Mouse (Mus musculus): ENCODE results near the gene Aldh16a1. TPM values are rescaled to one million over a fixed set of nuclear protein-coding genes. Genes with fewer than 3 reads are reported as not detected.
"Not testable (repeated sequence)": the region's sequence is repeated elsewhere in the genome, so short reads cannot be mapped to it uniquely, and the experiment has no call there.

The Aldh16a1 gene
- total and polyA plus RNA-seq, 2 experiments from 2014 or later: 19.0 to 30.9 TPM

DNA sequence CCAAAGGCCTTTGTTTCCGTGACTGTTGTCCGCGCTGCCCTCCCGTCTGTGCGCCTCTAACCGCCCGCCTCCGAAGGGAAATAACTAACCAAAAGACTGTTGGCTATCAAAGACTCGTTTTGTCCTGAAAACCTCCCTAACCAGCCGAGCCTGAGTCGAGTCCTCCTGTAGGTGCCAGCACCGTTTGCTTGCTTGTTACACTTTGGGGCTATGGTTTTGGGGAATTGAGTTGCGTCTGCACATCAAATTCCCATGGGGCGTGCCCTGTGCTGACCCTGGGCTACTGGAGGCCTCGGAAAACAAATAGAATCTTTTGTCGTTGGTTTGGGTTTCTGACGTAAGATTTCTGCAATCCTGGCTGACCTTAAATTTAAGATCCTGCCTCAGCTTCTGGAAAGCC is 25.1 kb downstream of the Aldh16a1 start:
- peak; percentile 64 for DNase-seq (ENCODE audit: low spot score)
- no peaks in the 10 kb centered on the region for H3K9me3 ChIP-seq (ENCODE audit: low read length)
- no peak for TF ChIP-seq CTCF (IDR thresholded peaks at IDR 0.05; ENCODE audit: low read depth)
- H3K36me3 ChIP-seq (ENCODE audit: insufficient read depth, low read length): peaks cover 23% of the 10 kb centered on the region
- no peaks in the 10 kb centered on the region for H3K27me3 ChIP-seq (ENCODE audit: insufficient read depth, low read length)
- H3K4me1 ChIP-seq (ENCODE audit: insufficient read depth, low read length): 0 out of 2 replicates have a peak, but pooled peaks cover 8% of the 10 kb centered on the region
- peak overlapping the region; percentile 92 for H3K27ac ChIP-seq
- ATAC-seq: no peak
- peak overlapping the region; percentile 95 for H3K4me3 ChIP-seq (ENCODE audit: low read length)
- peak overlapping the region; percentile 60 for H3K4me2 ChIP-seq (ENCODE audit: low read depth, low read length)
- WGBS: under 1% methylated on average over 17 of the region's 17 CpGs
- H3K9ac ChIP-seq (replicated peaks; ENCODE audit: low read length): peak overlapping the region; percentile 58

- no peaks in the 10 kb centered on the region for H3K9me3 ChIP-seq (ENCODE audit: low read length)
- peak within 1 kb of the TSS; percentile 99 for H3K9ac ChIP-seq (replicated peaks; ENCODE audit: low read length)
- H3K27ac ChIP-seq: peak within 1 kb of the TSS; percentile 92
- 0 out of 2 replicates have a peak, but pooled peaks cover 8% of the 10 kb centered on the region for H3K4me1 ChIP-seq (ENCODE audit: insufficient read depth, low read length)
- WGBS: 1% methylated on average over 48 of the region's 48 CpGs
- DNase-seq (ENCODE audit: low spot score): peak; percentile 100
- no peaks in the 10 kb centered on the region for H3K27me3 ChIP-seq (ENCODE audit: insufficient read depth, low read length)
- H3K4me2 ChIP-seq (ENCODE audit: low read depth, low read length): peak within 1 kb of the TSS; percentile 93
- peaks cover 23% of the 10 kb centered on the region for H3K36me3 ChIP-seq (ENCODE audit: insufficient read depth, low read length)
- peak within 1 kb of the TSS; percentile 95 for H3K4me3 ChIP-seq (ENCODE audit: low read length)
- ATAC-seq: peak; percentile 95
- TF ChIP-seq CTCF (IDR thresholded peaks at IDR 0.05; ENCODE audit: low read depth): peak; percentile 90
These were observed 25.6 kb downstream of the Aldh16a1 start, which contains the start of gene Rpl13a for GRCm38 (mm10) chr7:45128624-45129246. Gene Rpl13a (minus strand): TSS chr7:45128761.

DNA sequence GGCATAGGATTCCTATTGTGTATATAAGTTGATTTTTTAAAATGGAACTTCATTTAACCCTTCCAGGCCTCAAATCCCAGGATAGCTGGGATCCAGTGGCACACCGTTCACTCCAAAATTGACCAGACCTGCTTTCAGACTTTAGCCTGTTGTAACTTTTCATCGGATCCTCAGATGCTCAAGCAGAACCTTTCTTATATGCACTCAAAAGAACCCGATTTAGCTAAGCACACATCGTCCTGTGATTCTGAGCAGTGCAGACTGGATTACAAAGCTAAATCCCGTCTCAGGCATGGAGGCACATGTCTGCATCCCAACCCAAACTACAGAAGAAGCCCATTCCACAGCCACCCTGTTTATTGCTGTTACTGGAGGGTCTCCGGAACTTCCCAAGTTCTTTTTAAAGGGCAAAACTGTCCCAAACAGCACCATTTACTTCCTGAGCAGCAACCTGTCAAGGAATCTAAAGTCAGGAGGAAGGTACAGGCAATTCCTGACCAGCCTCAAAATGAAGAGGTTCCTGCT is 26.6 kb downstream of the Aldh16a1 start:
- WGBS: under 1% methylated on average over 6 of the region's 6 CpGs
- no peak for DNase-seq (ENCODE audit: low spot score)
- TF ChIP-seq CTCF (IDR thresholded peaks at IDR 0.05; ENCODE audit: low read depth): no peak

GRCm38 (mm10) chr7:45126844-45127699 is 27.3 kb downstream of the Aldh16a1 start:
- peak overlapping the region; percentile 93 for H3K4me2 ChIP-seq (ENCODE audit: low read depth, low read length)
- no peak for DNase-seq (ENCODE audit: low spot score)
- peaks cover 14% of the 10 kb centered on the region for H3K4me1 ChIP-seq (ENCODE audit: insufficient read depth, low read length)
- H3K4me3 ChIP-seq (ENCODE audit: low read length): peak overlapping the region; percentile 95
- TF ChIP-seq CTCF (IDR thresholded peaks at IDR 0.05; ENCODE audit: low read depth): peak; percentile 46
- 49% methylated on average over 21 of the region's 21 CpGs for WGBS
- no peaks in the 10 kb centered on the region for H3K9me3 ChIP-seq (ENCODE audit: low read length)
- no peaks in the 10 kb centered on the region for H3K27me3 ChIP-seq (ENCODE audit: insufficient read depth, low read length)
- peaks cover 35% of the 10 kb centered on the region for H3K36me3 ChIP-seq (ENCODE audit: insufficient read depth, low read length)
- peak overlapping the region; percentile 99 for H3K9ac ChIP-seq (replicated peaks; ENCODE audit: low read length)
- H3K27ac ChIP-seq: peak overlapping the region; percentile 91; the same call in 1 of the 2 replicates
- ATAC-seq: no peak

More for the DNA sequence above, 26.6 kb downstream of the Aldh16a1 start:
- peak overlapping the region; percentile 95 for H3K4me3 ChIP-seq (ENCODE audit: low read length)
- peak overlapping the region; percentile 93 for H3K4me2 ChIP-seq (ENCODE audit: low read depth, low read length)
- peak overlapping the region; percentile 99 for H3K9ac ChIP-seq (replicated peaks; ENCODE audit: low read length)
- peaks cover 28% of the 10 kb centered on the region for H3K36me3 ChIP-seq (ENCODE audit: insufficient read depth, low read length)
- H3K27ac ChIP-seq: peak overlapping the region; percentile 91
- H3K4me1 ChIP-seq (ENCODE audit: insufficient read depth, low read length): peaks cover 13% of the 10 kb centered on the region
- no peaks in the 10 kb centered on the region for H3K9me3 ChIP-seq (ENCODE audit: low read length)
- ATAC-seq: no peak
- H3K27me3 ChIP-seq (ENCODE audit: insufficient read depth, low read length): no peaks in the 10 kb centered on the region

GRCm38 (mm10) chr7:45126147-45126843 is 28.1 kb downstream of the Aldh16a1 start:
- peak overlapping the region; percentile 99; the same call in 1 of the 2 replicates for H3K9ac ChIP-seq (replicated peaks; ENCODE audit: low read length)
- no peak overlapping the region for H3K27ac ChIP-seq
- peak overlapping the region; percentile 93; the same call in 1 of the 2 replicates for H3K4me2 ChIP-seq (ENCODE audit: low read depth, low read length)
- H3K9me3 ChIP-seq (ENCODE audit: low read length): no peaks in the 10 kb centered on the region
- H3K36me3 ChIP-seq (ENCODE audit: insufficient read depth, low read length): peaks cover 43% of the 10 kb centered on the region
- no peaks in the 10 kb centered on the region for H3K27me3 ChIP-seq (ENCODE audit: insufficient read depth, low read length)
- no peak for ATAC-seq
- no peak for DNase-seq (ENCODE audit: low spot score)
- H3K4me1 ChIP-seq (ENCODE audit: insufficient read depth, low read length): peaks cover 14% of the 10 kb centered on the region
- 76% methylated on average over 17 of the region's 17 CpGs for WGBS
- TF ChIP-seq CTCF (IDR thresholded peaks at IDR 0.05; ENCODE audit: low read depth): no peak
- no peak overlapping the region for H3K4me3 ChIP-seq (ENCODE audit: low read length)

DNA sequence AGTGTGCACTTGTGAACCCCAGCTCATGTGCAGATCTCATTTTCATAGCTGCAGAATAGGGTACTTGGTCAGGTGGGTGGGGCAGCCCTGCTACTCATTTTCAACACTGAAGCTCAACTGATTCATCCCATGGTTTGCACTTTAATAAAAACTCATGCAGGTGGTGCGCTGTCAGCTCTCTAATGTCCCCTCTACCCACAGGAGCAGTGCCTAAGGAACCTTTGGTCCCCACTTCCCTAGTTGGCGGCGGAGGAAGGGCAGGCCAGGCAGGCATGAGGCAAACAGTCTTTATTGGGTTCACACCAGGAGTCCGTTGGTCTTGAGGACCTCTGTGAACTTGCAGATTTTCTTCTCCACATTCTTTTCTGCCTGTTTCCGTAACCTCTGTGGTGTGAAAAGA is 28.7 kb downstream of the Aldh16a1 start:
- DNase-seq (ENCODE audit: low spot score); H3K9ac ChIP-seq (replicated peaks; ENCODE audit: low read length); H3K27me3 ChIP-seq (ENCODE audit: insufficient read depth, low read length); H3K9me3 ChIP-seq (ENCODE audit: low read length); H3K4me2 ChIP-seq (ENCODE audit: low read depth, low read length); ATAC-seq; H3K27ac ChIP-seq; H3K4me3 ChIP-seq (ENCODE audit: low read length): not testable (repeated sequence)
- H3K36me3 ChIP-seq (ENCODE audit: insufficient read depth, low read length): peaks cover 49% of the 10 kb centered on the region
- WGBS: 65% methylated on average over 5 of the region's 5 CpGs
- peaks cover 14% of the 10 kb centered on the region for H3K4me1 ChIP-seq (ENCODE audit: insufficient read depth, low read length)

All from hindbrain, postnatal 0 days (tissue).